Mouse (Mus musculus) heart, embryonic 14.5 days (tissue): Measurements from ENCODE around the gene Gm20479. TPM values are rescaled to one million over a fixed set of nuclear protein-coding genes. Genes with fewer than 3 reads are reported as not detected.
A peak's percentile ranks its signal among the peaks of the same experiment; 100 is the strongest.

Experiments
- ATAC-seq: fragments of 200-750 bp; cut with Nextera tagmentation; 2 replicates; pipeline ENCODE4 v1.8.0; 2017; ENCODE audit warnings: low read depth, moderate TSS enrichment; ENCODE audit not compliant: insufficient number of reproducible peaks, insufficient read depth, low FRiP score
- H3K27ac ChIP-seq, 2 experiments: fragments of 200-500 bp in 1 of 2; fragments of 300-500 bp in 1 of 2; sonication (generic) in 1 of 2; replicated peaks in 1 of 2; 2 replicates each; pipeline ENCODE4 v1.5.1; 2012 to 2014; ENCODE audit warnings: low read depth in 2 of 2, low read length in 2 of 2, control low read depth in 1 of 2, mild to moderate bottlenecking in 1 of 2, mixed read lengths in 1 of 2; ENCODE audit not compliant: control insufficient read depth in 1 of 2, insufficient read depth in 1 of 2
- H3K27me3 ChIP-seq: fragments of 300-500 bp; sonication (generic); 2 replicates; pipeline ENCODE4 v1.6.1; 2014; ENCODE audit warnings: mild to moderate bottlenecking, low read length, control low read depth; ENCODE audit not compliant: control insufficient read depth, insufficient read depth
- H3K36me3 ChIP-seq: fragments of 300-500 bp; sonication (generic); 2 replicates; pipeline ENCODE4 v1.6.1; 2014; ENCODE audit warnings: mild to moderate bottlenecking, control low read depth, low read length, mixed read lengths; ENCODE audit not compliant: control insufficient read depth, insufficient read depth
- H3K4me1 ChIP-seq, 2 experiments: fragments of 200-500 bp in 1 of 2; fragments of 300-500 bp in 1 of 2; sonication (generic) in 1 of 2; 2 replicates each; pipeline ENCODE4 v1.6.1; 2012 to 2014; ENCODE audit warnings: low read length in 2 of 2, control low read depth in 1 of 2, mixed read lengths in 1 of 2; ENCODE audit not compliant: control insufficient read depth in 2 of 2, insufficient read depth in 2 of 2
- H3K4me2 ChIP-seq: fragments of 300-500 bp; sonication (generic); 2 replicates; pipeline ENCODE4 v1.6.1; 2014; ENCODE audit warnings: mild to moderate bottlenecking, low read length
- H3K4me3 ChIP-seq, 2 experiments: fragments of 200-500 bp in 1 of 2; fragments of 300-500 bp in 1 of 2; sonication (generic) in 1 of 2; 2 replicates each; pipeline ENCODE4 v1.5.1; 2012 to 2014; ENCODE audit warnings: low read length in 2 of 2, mild to moderate bottlenecking in 2 of 2, control low read depth in 1 of 2, low read depth in 1 of 2, moderate library complexity in 1 of 2; ENCODE audit not compliant: control insufficient read depth in 1 of 2, insufficient read depth in 1 of 2
- H3K9ac ChIP-seq: fragments of 300-500 bp; sonication (generic); 2 replicates; pipeline ENCODE4 v1.6.1; 2014; ENCODE audit warnings: mild to moderate bottlenecking, low read length
- H3K9me3 ChIP-seq: fragments of 300-500 bp; sonication (generic); 2 replicates; pipeline ENCODE4 v1.6.1; 2016; ENCODE audit warnings: low read length, control low read depth; ENCODE audit not compliant: control insufficient read depth
- WGBS: fragments of 180-500 bp; shearing (Covaris S2); extraction: QIAGEN DNeasy Blood & Tissue Kit; methylation state at CpG from one replicate; pipeline ENCODE4 v1.1.7; 2014; 5-methylcytosine and 5-hydroxymethylcytosine counted together
- polyA plus RNA-seq: library from polyadenylated mRNA; unstranded; fragments of >200 nt; fragmentation: Nextera tagmentation; extraction: Ambion mirVana; gene quantifications from 2 replicates; pipeline ENCODE4 v1.2.1, GENCODE M21; 2014

The Gm20479 gene
- polyA plus RNA-seq, 1 experiment from 2014 or later: not detected

DNA sequence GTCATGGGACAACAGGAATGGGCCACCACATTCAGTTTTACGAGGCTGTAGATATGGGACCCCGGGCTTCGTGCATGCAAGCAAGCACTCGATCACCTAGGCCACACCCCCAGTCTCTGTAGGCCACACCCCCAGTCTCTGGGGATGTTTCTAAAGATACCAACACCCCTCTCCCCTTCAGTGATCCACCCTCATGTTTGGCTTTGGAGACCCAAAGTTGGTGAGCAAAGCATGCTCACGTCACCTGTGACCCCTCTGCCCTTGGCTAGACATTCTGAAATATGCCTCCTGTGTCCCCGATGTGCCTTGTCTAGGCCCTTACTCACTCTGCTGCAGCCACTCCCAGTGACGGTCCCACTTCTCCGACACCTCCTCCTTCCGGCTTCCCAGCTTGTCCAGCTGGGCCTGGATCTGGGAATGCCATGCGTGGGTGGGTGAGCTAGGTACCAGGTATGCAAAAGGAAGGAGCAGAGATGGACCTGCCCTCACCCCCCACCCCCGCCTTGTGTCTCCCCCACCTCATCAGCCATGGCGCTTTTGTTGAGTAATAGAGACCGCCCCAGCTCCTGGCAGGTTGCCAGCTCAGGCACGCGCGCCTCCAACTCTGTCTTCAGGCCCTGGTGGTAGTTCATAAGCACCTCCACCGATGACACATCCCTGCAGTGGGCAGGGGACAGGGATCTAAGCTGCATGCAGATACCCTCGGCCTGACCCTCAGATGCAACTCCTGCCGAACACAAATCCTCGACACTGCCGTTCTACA lies 9.0 kb upstream of the Gm20479 start:
- Histone ChIP-seq H3K4me1 (peaks cover 4 to 5% of the 10 kb centered on the region in 2 experiments; a peak in 2 of 4 replicates), H3K36me3 (no peaks in the 10 kb centered on the region), H3K27ac (no peak overlapping the region), H3K9ac (no peak overlapping the region), H3K4me2 (no peak overlapping the region), H3K4me3 (no peak overlapping the region), H3K9me3 (peaks cover 5% of the 10 kb centered on the region), H3K27me3 (peaks cover 84% of the 10 kb centered on the region)
- 37% methylated on average over 21 of the region's 21 CpGs for WGBS
- ATAC-seq: no peak

DNA sequence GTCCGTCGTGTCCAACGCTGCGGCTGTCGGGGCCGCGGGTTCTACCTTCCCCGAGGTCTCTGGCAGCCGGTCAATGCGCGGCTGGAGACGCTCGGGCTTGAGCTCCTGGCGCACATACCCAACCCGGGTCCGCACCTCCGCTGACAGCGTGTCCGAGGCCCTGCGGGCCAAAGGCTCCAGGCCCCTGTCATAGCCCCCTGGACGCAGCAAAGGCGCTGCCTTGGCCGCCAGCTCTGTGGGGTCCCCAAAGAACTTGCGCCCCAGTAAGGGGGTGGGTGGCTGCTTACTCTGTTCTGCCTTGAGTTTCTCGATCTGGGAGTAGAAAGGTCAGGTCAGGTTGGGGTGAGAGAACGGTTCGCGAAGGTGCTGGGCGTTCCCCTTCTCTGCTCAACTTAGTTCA lies 7.2 kb upstream of the Gm20479 start:
- ATAC-seq: no peak
- whole genome bisulfite sequencing: 5% methylated on average over 29 of the region's 29 CpGs
- no peak overlapping the region for H3K27ac ChIP-seq
- peaks cover 69% of the 10 kb centered on the region for H3K27me3 ChIP-seq
- H3K4me2 ChIP-seq: 0 out of 2 replicates have a peak overlapping the region, but pooled peaks have one; percentile 16
- no peaks in the 10 kb centered on the region for H3K36me3 ChIP-seq
- H3K4me3 ChIP-seq: peak overlapping the region in 1 of 2 experiments; percentile 4; a peak in 1 of 4 replicates
- no peak overlapping the region for H3K9ac ChIP-seq
- H3K4me1 ChIP-seq: peaks cover 4 to 8% of the 10 kb centered on the region in 2 experiments; a peak in 3 of 4 replicates
- no peaks in the 10 kb centered on the region for H3K9me3 ChIP-seq

DNA sequence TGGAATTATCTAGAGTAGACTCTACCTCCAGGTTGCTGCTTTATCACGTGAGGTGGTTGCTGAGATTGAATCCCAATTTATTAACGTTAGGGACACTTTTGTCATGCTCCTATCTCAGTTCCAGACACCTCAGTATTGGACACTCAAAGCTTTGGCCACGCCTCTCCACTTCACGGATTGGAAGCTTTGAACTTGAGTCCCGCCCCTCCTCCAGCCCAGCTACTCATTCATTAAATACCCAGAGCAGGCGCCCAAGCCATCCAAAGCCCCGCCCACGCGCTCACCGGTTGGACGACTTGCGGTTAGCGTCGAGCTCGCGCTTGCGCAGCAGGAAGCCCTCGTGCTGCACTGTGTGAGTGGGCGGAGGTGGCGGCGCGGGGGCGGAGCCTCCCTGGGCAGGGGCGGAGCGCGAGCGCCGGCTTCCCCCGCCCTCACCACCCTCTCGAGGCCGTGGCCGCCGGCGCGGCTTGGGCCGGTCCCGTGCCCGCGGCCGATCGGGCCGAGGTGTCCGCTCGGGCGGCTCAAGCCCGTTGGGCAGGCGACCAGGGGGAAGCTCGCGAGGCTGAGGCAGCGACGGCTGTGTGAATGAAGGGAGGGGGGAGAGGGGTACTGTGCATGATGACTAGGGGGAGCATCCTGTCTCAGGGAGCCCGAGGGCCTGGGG lies 4.2 kb upstream of the Gm20479 start:
- peaks cover 39% of the 10 kb centered on the region for H3K27me3 ChIP-seq
- ATAC-seq: peak; percentile 93
- under 1% methylated on average over 50 of the region's 52 CpGs for WGBS
- no peaks in the 10 kb centered on the region for H3K9me3 ChIP-seq
- H3K4me1 ChIP-seq: peaks cover 7 to 13% of the 10 kb centered on the region in 2 experiments
- peak overlapping the region; percentile 81 for H3K4me2 ChIP-seq
- H3K27ac ChIP-seq: no peak overlapping the region
- H3K9ac ChIP-seq: peak overlapping the region; percentile 71
- H3K36me3 ChIP-seq: no peaks in the 10 kb centered on the region
- peak overlapping the region; percentile 50 to 51 for H3K4me3 ChIP-seq

DNA sequence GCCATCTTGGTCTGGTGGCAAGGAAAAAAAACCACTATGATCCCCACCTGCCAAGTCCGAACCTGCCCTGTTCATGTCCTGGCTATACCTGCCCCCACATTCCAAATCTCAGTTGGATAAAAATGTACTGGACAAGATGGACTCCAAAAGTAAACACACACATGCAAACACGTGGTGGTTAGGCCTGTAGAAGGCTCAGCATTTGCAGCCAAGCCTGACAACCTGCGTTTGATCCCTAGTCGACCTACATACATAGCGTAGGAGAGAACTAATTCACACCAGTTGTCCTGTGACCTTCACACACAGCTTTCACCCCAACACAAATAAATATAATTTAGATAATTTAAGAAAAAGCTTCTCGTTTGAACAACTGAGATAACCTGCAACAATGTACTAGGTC lies 3.5 kb upstream of the Gm20479 start:
- Histone ChIP-seq H3K4me2 (peak overlapping the region; percentile 81), H3K4me1 (peaks cover 8 to 16% of the 10 kb centered on the region in 2 experiments), H3K36me3 (no peaks in the 10 kb centered on the region), H3K9me3 (no peaks in the 10 kb centered on the region), H3K27me3 (peaks cover 32% of the 10 kb centered on the region), H3K9ac (no peak overlapping the region), H3K27ac (no peak overlapping the region), H3K4me3 (peak overlapping the region in 1 of 2 experiments; percentile 14; a peak in 1 of 4 replicates)
- ATAC-seq: no peak
- WGBS: 49% methylated on average over 6 of the region's 6 CpGs

DNA sequence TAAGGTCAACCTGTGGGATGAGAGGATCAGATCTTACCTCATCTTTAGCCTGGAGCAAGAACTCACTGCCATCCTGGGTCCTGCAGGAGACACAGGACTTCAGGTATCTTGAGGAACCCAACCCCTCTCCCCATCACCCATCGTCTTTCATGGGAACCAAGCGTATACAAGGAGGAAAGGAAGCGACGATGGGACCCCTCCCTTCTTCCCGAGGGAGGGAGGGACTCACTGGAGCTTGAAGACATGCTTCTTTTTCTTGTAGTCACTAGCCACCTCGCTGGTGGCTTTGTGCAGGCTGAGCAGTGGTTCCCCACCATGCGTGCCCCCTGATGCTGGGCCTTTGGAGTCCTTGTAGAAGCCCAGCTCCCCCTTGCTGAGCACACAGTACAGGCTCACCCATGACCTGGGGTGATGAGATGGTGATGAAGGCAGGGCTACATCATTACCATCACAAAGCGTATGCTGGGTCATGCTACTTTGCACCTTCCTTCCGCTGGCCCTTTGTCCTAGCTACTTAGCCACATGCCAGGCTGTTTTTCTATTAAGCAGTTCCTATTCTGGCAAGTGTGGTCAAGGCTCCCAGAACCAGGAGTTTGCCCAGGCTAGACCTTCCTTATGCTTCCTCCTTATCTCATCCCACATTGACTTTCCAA lies 2.6 kb upstream of the Gm20479 start:
- no peak overlapping the region for H3K27ac ChIP-seq
- no peaks in the 10 kb centered on the region for H3K36me3 ChIP-seq
- no peaks in the 10 kb centered on the region for H3K9me3 ChIP-seq
- ATAC-seq: no peak
- peaks cover 23% of the 10 kb centered on the region for H3K27me3 ChIP-seq
- peaks cover 8 to 23% of the 10 kb centered on the region in 2 experiments for H3K4me1 ChIP-seq
- WGBS: 82% methylated on average over 9 of the region's 9 CpGs
- H3K4me3 ChIP-seq: no peak overlapping the region
- no peak overlapping the region for H3K9ac ChIP-seq
- H3K4me2 ChIP-seq: no peak overlapping the region

DNA sequence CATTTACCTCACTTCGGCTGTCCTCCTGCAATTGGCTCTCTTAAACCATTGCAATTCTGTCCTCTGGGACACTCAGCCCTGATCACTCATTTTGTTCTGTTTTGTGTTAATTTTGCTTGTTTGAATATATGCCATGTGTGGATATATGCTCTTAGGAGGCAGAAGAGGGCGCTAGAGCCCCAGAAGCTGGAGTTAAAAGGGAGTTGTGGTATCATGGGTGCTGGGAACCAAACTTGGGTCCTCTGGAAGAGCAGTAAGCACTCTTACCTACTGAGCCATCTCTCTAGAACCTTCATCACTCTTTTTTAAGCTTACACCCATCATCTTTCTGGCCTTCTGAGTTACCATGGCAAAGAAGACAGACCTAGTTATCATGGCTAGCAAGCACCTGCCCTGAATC lies 1.9 kb upstream of the Gm20479 start:
- no peak for ATAC-seq
- Histone ChIP-seq H3K4me1 (peaks cover 8 to 27% of the 10 kb centered on the region in 2 experiments), H3K27ac (no peak overlapping the region), H3K4me2 (no peak overlapping the region), H3K9ac (no peak overlapping the region), H3K9me3 (no peaks in the 10 kb centered on the region), H3K4me3 (no peak overlapping the region), H3K36me3 (no peaks in the 10 kb centered on the region), H3K27me3 (peaks cover 16% of the 10 kb centered on the region)
- 64% methylated on average over 2 of the region's 2 CpGs for WGBS

DNA sequence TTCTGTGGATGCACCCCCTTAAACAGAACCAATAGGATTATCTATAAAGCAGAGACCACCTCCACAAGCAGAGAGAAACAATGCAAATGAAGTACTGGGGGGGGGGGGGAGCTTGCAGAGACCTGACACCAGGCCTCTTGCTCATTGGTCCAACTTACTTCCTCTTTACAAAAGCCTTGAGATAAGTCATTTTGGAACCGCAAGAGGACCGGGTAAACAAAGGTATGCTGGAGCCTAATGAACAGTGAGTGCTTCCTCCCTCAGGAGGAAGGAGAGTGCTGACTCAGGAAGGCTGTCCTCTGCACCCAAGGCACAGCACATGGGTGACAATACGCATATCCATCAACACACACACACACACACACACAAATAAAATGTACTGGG lies 368 bp upstream of the Gm20479 start:
- Histone ChIP-seq H3K4me2 (peak overlapping the region; percentile 91), H3K4me1 (peaks cover 8 to 27% of the 10 kb centered on the region in 2 experiments), H3K36me3 (0 out of 2 replicates have a peak, but pooled peaks cover under 1% of the 10 kb centered on the region), H3K27me3 (0 out of 2 replicates have a peak, but pooled peaks cover 4% of the 10 kb centered on the region), H3K9me3 (no peaks in the 10 kb centered on the region), H3K4me3 (peak overlapping the region; percentile 63 to 67; a peak in 3 of 4 replicates), H3K9ac (peak overlapping the region; percentile 72; the same call in 1 of the 2 replicates), H3K27ac (peak overlapping the region; percentile 43 to 85)
- 24% methylated on average over 3 of the region's 3 CpGs for WGBS
- ATAC-seq: no peak
